Mouse (Mus musculus) lung, adult 2 months (tissue): ENCODE measurements at regions not wholly inside any gene's neighbourhood (a gene's known extent, or its start where the extent isn't known, plus 50 kb on each side); places are given as distances from the start of the nearest gene placed in this dataset.

ENCODE experiments used
- CTCF ChIP-seq: fragments of 200-500 bp; IDR thresholded peaks from 2 replicates; pipeline ENCODE4 v1.5.1; 2011; ENCODE audit warnings: mild to moderate bottlenecking, low read length, control low read depth; ENCODE audit not compliant: insufficient read depth
- POLR2A ChIP-seq: fragments of 200-500 bp; IDR thresholded peaks from 2 replicates; pipeline ENCODE4 v1.6.1; 2011; ENCODE audit warnings: low read depth, mild to moderate bottlenecking, control low read depth, low read length, borderline replicate concordance; ENCODE audit errors: extremely low read depth

DNA sequence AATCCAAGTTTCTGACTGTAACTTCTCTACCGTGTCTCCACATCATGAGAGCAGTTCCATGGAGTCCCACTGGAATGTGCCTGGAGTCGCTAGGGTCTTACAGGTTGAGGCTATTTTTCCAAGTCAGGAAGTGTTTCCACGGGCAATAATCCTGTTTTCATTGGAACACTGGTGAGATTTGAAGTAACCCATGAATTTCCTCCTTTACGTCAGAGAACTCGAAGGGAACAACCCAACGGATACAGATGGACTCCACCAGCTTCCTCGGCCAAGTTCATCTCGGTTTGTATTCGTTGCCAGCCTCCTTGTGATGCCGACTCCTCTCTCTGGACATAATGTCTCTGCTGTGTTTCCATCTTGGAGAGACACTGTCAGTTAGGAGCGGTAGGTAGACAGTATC lies 237.4 kb upstream of the Ankrd55 start:
- TF ChIP-seq POLR2A (no peak), CTCF (no peak)
